Mouse (Mus musculus) cerebellum, adult 2 months (tissue): ENCODE results near the gene Zan. TPM values are rescaled to one million over a fixed set of nuclear protein-coding genes. Genes with fewer than 3 reads are reported as not detected.

Experiments used
- DNase-seq, 2 experiments: peaks; one replicate each; pipeline ENCODE4 v3.0.0; 2021
- H3K27ac ChIP-seq: fragments of 200-500 bp; 2 replicates; pipeline ENCODE4 v1.5.1; 2012; ENCODE audit warnings: low read length, control low read depth, inconsistent platforms; ENCODE audit not compliant: insufficient read depth
- H3K27me3 ChIP-seq: fragments of 200-500 bp; 2 replicates; pipeline ENCODE4 v1.6.1; 2012; ENCODE audit warnings: inconsistent platforms, mild to moderate bottlenecking, low read length, moderate library complexity; ENCODE audit not compliant: control insufficient read depth, insufficient read depth
- H3K4me1 ChIP-seq: fragments of 200-500 bp; 2 replicates; pipeline ENCODE4 v1.6.1; 2011; ENCODE audit warnings: low read length; ENCODE audit not compliant: control insufficient read depth, insufficient read depth
- H3K4me3 ChIP-seq: fragments of 200-500 bp; replicated peaks from 2 replicates; pipeline ENCODE3; 2011; ENCODE audit warnings: mild to moderate bottlenecking, low read depth, low read length, control low read depth; ENCODE audit not compliant: insufficient read depth
- CTCF ChIP-seq: fragments of 200-500 bp; IDR thresholded peaks from 2 replicates; pipeline ENCODE4 v1.5.1; 2011; ENCODE audit warnings: low read depth, mild to moderate bottlenecking, control low read depth, low read length, moderate library complexity, borderline replicate concordance; ENCODE audit not compliant: insufficient read depth
- POLR2A ChIP-seq: fragments of 200-500 bp; IDR thresholded peaks from 2 replicates; pipeline ENCODE4 v1.6.1; 2011; ENCODE audit warnings: low read length, control low read depth, borderline replicate concordance; ENCODE audit not compliant: insufficient read depth
- WGBS: fragments of 180-500 bp; shearing (Covaris S2); methylation state at CpG from one replicate; pipeline ENCODE4 v1.1.7; 2018; 5-methylcytosine and 5-hydroxymethylcytosine counted together
- polyA plus RNA-seq: library from polyadenylated mRNA; depleted of rRNA; stranded (reverse); fragments of >200 nt; gene quantifications from 2 replicates; pipeline ENCODE4 v1.2.3, GENCODE M21; 2012

Zan gene
- polyA plus RNA-seq, 1 experiment, result 0.31 TPM

- H3K27me3 ChIP-seq, result no peaks in the 10 kb centered on the region; the same call in 1 of the 2 replicates
- no peak overlapping the region for H3K27ac ChIP-seq
- TF ChIP-seq POLR2A, result no peak
- no peak for TF ChIP-seq CTCF
- no peak overlapping the region for H3K4me3 ChIP-seq
- WGBS, result 31% methylated on average over 16 of the region's 16 CpGs
- DNase-seq, result no peak
- no peaks in the 10 kb centered on the region for H3K4me1 ChIP-seq
These were observed 124.6 kb downstream of the Zan start for GRCm38 (mm10) chr5:137352011-137352975.

- H3K27me3 ChIP-seq, result no peaks in the 10 kb centered on the region; the same call in 1 of the 2 replicates
- H3K27ac ChIP-seq, result no peak overlapping the region
These were observed 125.5 kb downstream of the Zan start for GRCm38 (mm10) chr5:137351394-137351793.

GRCm38 (mm10) chr5:137351058-137351380, 125.8 kb downstream of the Zan start:
- TF ChIP-seq CTCF (no peak), POLR2A (no peak)
- H3K4me3 ChIP-seq, result no peak overlapping the region
- no peaks in the 10 kb centered on the region for H3K4me1 ChIP-seq
- H3K27ac ChIP-seq, result no peak overlapping the region
- H3K27me3 ChIP-seq, result no peaks in the 10 kb centered on the region; the same call in 1 of the 2 replicates
- 19% methylated on average over 8 of the region's 8 CpGs for WGBS
- DNase-seq, result no peak

More at GRCm38 (mm10) chr5:137351394-137351793, 125.5 kb downstream of the Zan start:
- TF ChIP-seq POLR2A (no peak), CTCF (no peak)
- H3K4me3 ChIP-seq, result no peak overlapping the region
- DNase-seq, result no peak
- no peaks in the 10 kb centered on the region for H3K4me1 ChIP-seq
- 34% methylated on average over 4 of the region's 4 CpGs for WGBS

- no peaks in the 10 kb centered on the region for H3K4me1 ChIP-seq
- TF ChIP-seq CTCF (no peak), POLR2A (no peak)
- no peaks in the 10 kb centered on the region; the same call in 1 of the 2 replicates for H3K27me3 ChIP-seq
- DNase-seq, result no peak
- under 1% methylated on average over 55 of the region's 55 CpGs for WGBS
- H3K4me3 ChIP-seq, result no peak overlapping the region
- no peak overlapping the region for H3K27ac ChIP-seq
These were observed 126.4 kb downstream of the Zan start for GRCm38 (mm10) chr5:137350205-137351057.

- H3K4me1 ChIP-seq, result no peaks in the 10 kb centered on the region
- DNase-seq, result peak; percentile 25 to 54
These were observed 127.3 kb downstream of the Zan start, which contains the start of gene Ephb4 for GRCm38 (mm10) chr5:137349384-137350204. Gene Ephb4 (plus strand): TSS chr5:137350109.

GRCm38 (mm10) chr5:137348482-137349383, 128.1 kb downstream of the Zan start:
- Histone ChIP-seq H3K4me3 (no peak overlapping the region), H3K27me3 (no peaks in the 10 kb centered on the region; the same call in 1 of the 2 replicates), H3K27ac (no peak overlapping the region), H3K4me1 (no peaks in the 10 kb centered on the region)
- 2% methylated on average over 33 of the region's 33 CpGs for WGBS
- DNase-seq, result no peak
- TF ChIP-seq POLR2A (no peak), CTCF (no peak)

More at GRCm38 (mm10) chr5:137349384-137350204, 127.3 kb downstream of the Zan start, which contains the start of gene Ephb4:
- Histone ChIP-seq H3K27me3 (no peaks in the 10 kb centered on the region; the same call in 1 of the 2 replicates), H3K4me3 (peak within 1 kb of the TSS; percentile 14), H3K27ac (no peak within 1 kb of the TSS)
- TF ChIP-seq CTCF (no peak), POLR2A (no peak)
- WGBS, result 4% methylated on average over 32 of the region's 32 CpGs
